ENCODE assay signal across 15 mouse cellular contexts in genomic region chr5:64386996-64387395, GRCm38 (mm10).
"Had no signal": no experiment of that assay in that cellular context is flagged by ENCODE, and none has a peak within 500 bp of the region (broad histone marks: within the 10 kb centered on the region; RNA-seq: fewer than 3 reads in every experiment).

No protein-coding gene starts in this region.

- H3K36me3 ChIP-seq: limb, embryonic 15.5 days; liver, embryonic 13.5 days; midbrain, embryonic 10.5 days; midbrain, embryonic 15.5 days; neural tube, embryonic 13.5 days had no signal

- H3K9ac ChIP-seq: limb, embryonic 15.5 days; liver, embryonic 13.5 days; midbrain, embryonic 15.5 days; neural tube, embryonic 13.5 days had no signal

- H3K9me3 ChIP-seq: limb, embryonic 15.5 days; liver, embryonic 13.5 days; midbrain, embryonic 10.5 days; midbrain, embryonic 15.5 days; neural tube, embryonic 13.5 days had no signal

- DNase-seq: kidney, adult 18-20 months; kidney, postnatal 25 days; liver, embryonic 13.5 days; lung, adult 18-20 months; lung, postnatal 4 days; retina, postnatal 1 day; right cerebral cortex, postnatal 4 days; spleen, adult 18-20 months; thymus, adult 18-20 months; thymus, postnatal 25 days had no signal

- H3K27ac ChIP-seq: left cerebral cortex, adult 2 months; limb, embryonic 15.5 days; liver, embryonic 13.5 days; midbrain, embryonic 10.5 days; midbrain, embryonic 15.5 days; neural tube, embryonic 13.5 days had no signal

- H3K27me3 ChIP-seq: limb, embryonic 15.5 days; midbrain, embryonic 15.5 days had no signal

- H3K4me2 ChIP-seq: limb, embryonic 15.5 days; liver, embryonic 13.5 days; midbrain, embryonic 15.5 days; neural tube, embryonic 13.5 days had no signal

- H3K4me3 ChIP-seq: left cerebral cortex, adult 2 months; limb, embryonic 15.5 days; liver, embryonic 13.5 days; midbrain, embryonic 10.5 days; midbrain, embryonic 15.5 days; neural tube, embryonic 13.5 days had no signal

- ATAC-seq: midbrain, embryonic 15.5 days had no signal
